8 mouse cellular contexts compared by ENCODE assay signal in genomic region chr10:85183619-85184018, GRCm38 (mm10). TPM values are rescaled to one million over a fixed set of nuclear protein-coding genes. Genes with fewer than 3 reads are reported as not detected.
DNase-seq lines count a peak whose midpoint lies in the region; ATAC-seq lines count a peak whose summit lies in the region.

No protein-coding gene starts in this region.

- peak overlapping the region; percentile 43 for H3K9ac ChIP-seq in forebrain, embryonic 11.5 days (ENCODE audit: low read length)
- peak overlapping the region; percentile 90 for H3K9ac ChIP-seq in hindbrain, embryonic 13.5 days

- H3K4me1 ChIP-seq in erythroblast, embryonic 14.5 days (ENCODE audit: control insufficient read depth): peaks cover 28% of the 10 kb centered on the region
- 0 out of 2 replicates have a peak, but pooled peaks cover 2% of the 10 kb centered on the region for H3K4me1 ChIP-seq in brown adipose tissue, adult 24 weeks (ENCODE audit: control insufficient read depth, insufficient read depth, insufficient read length, low read length)
- 0 out of 2 replicates have a peak, but pooled peaks cover 2% of the 10 kb centered on the region for H3K4me1 ChIP-seq in forebrain, embryonic 11.5 days (replicated peaks; ENCODE audit: control insufficient read depth, insufficient read depth, low read length)
- H3K4me1 ChIP-seq in hindbrain, embryonic 13.5 days (replicated peaks): peaks cover 21% of the 10 kb centered on the region
- peaks cover 31% of the 10 kb centered on the region for H3K4me1 ChIP-seq in megakaryocyte, embryonic 14.5 days

- peaks cover 29% of the 10 kb centered on the region for H3K27me3 ChIP-seq in erythroblast, embryonic 14.5 days (ENCODE audit: control insufficient read depth)
- H3K27me3 ChIP-seq in forebrain, embryonic 11.5 days (ENCODE audit: control insufficient read depth, insufficient read depth, low read length): no peaks in the 10 kb centered on the region
- H3K27me3 ChIP-seq in hindbrain, embryonic 13.5 days: no peaks in the 10 kb centered on the region
- H3K27me3 ChIP-seq in megakaryocyte, embryonic 14.5 days (replicated peaks): no peaks in the 10 kb centered on the region

- H3K9me3 ChIP-seq in erythroblast, embryonic 14.5 days (ENCODE audit: control insufficient read depth, low read length): no peaks in the 10 kb centered on the region; the same call in 1 of the 2 replicates
- no peaks in the 10 kb centered on the region for H3K9me3 ChIP-seq in forebrain, embryonic 11.5 days (ENCODE audit: control insufficient read depth, low read length)
- H3K9me3 ChIP-seq in hindbrain, embryonic 13.5 days: no peaks in the 10 kb centered on the region
- no peaks in the 10 kb centered on the region for H3K9me3 ChIP-seq in megakaryocyte, embryonic 14.5 days

- DNase-seq in forebrain, embryonic 11.5 days (ENCODE audit: low spot score): no peak
- DNase-seq in left cerebral cortex, adult 11 months (ENCODE audit: low spot score): peak; percentile 43
- peak; percentile 52 for DNase-seq in skeletal muscle tissue, adult 2 months (ENCODE audit: low read depth, low spot score)

- H3K4me3 ChIP-seq in erythroblast, embryonic 14.5 days (replicated peaks): peak overlapping the region; percentile 77
- H3K4me3 ChIP-seq in brown adipose tissue, adult 24 weeks (ENCODE audit: insufficient read depth, low read depth, low read length): peak overlapping the region; percentile 76
- H3K4me3 ChIP-seq in forebrain, embryonic 11.5 days (ENCODE audit: low read depth, low read length): peak overlapping the region; percentile 87
- H3K4me3 ChIP-seq in hindbrain, embryonic 13.5 days: peak overlapping the region; percentile 92
- H3K4me3 ChIP-seq in megakaryocyte, embryonic 14.5 days (replicated peaks): peak overlapping the region; percentile 99

- H3K27ac ChIP-seq in brown adipose tissue, adult 24 weeks (replicated peaks; ENCODE audit: low read depth, low read length): no peak overlapping the region; the same call in 1 of the 2 replicates
- no peak overlapping the region for H3K27ac ChIP-seq in forebrain, embryonic 11.5 days (ENCODE audit: low read depth, low read length)
- H3K27ac ChIP-seq in hindbrain, embryonic 13.5 days: peak overlapping the region; percentile 44

- H3K36me3 ChIP-seq in erythroblast, embryonic 14.5 days (ENCODE audit: control insufficient read depth): no peaks in the 10 kb centered on the region
- no peaks in the 10 kb centered on the region for H3K36me3 ChIP-seq in forebrain, embryonic 11.5 days (ENCODE audit: control insufficient read depth, insufficient read depth, low read length)
- no peaks in the 10 kb centered on the region for H3K36me3 ChIP-seq in hindbrain, embryonic 13.5 days
- peaks cover 15% of the 10 kb centered on the region for H3K36me3 ChIP-seq in megakaryocyte, embryonic 14.5 days (replicated peaks; ENCODE audit: low read length)

- 3% methylated on average over 11 of the region's 11 CpGs for WGBS in forebrain, embryonic 11.5 days
- WGBS in hindbrain, embryonic 13.5 days: 2% methylated on average over 11 of the region's 11 CpGs

- H3K4me2 ChIP-seq in forebrain, embryonic 11.5 days (ENCODE audit: low read depth, low read length, severe bottlenecking): peak overlapping the region; percentile 99
- H3K4me2 ChIP-seq in hindbrain, embryonic 13.5 days: peak overlapping the region; percentile 98

- no peak for ATAC-seq in erythroblast, adult 5-6 weeks (replicated peaks; ENCODE audit: low FRiP score, poor library complexity, severe bottlenecking)
- ATAC-seq in forebrain, embryonic 11.5 days (replicated peaks; ENCODE audit: low FRiP score): no peak
- no peak for ATAC-seq in hindbrain, embryonic 13.5 days (ENCODE audit: low FRiP score)

RNA-seq across cellular contexts. Expression of gene Cry1, which starts 1.2 kb away (rescaled TPM):
- polyA plus RNA-seq in erythroblast, embryonic 14.5 days (2012): 0.08 and 0.25 TPM in 2 replicates
- total RNA-seq in erythroblast, adult 5-6 weeks (2015; ENCODE audit: low replicate concordance): 1.0 and 3.7 TPM in 2 replicates
- 3.5 and 4.3 TPM in 2 replicates for total RNA-seq in erythroblast, adult 5-6 weeks (2017; ENCODE audit: low replicate concordance)
- polyA plus RNA-seq in brown adipose tissue, adult 24 weeks (2012; ENCODE audit: insufficient read depth, insufficient read length, missing spikeins): 5.5 and 11.8 TPM in 2 replicates
- polyA plus RNA-seq in forebrain, embryonic 11.5 days (2014; fragmentation: Nextera tagmentation; extraction: Ambion mirVana): 33.8 and 38.5 TPM in 2 replicates
- polyA plus RNA-seq in hindbrain, embryonic 13.5 days (2015; fragmentation: Nextera tagmentation; extraction: Ambion mirVana): 32.0 and 33.8 TPM in 2 replicates
- polyA plus RNA-seq in megakaryocyte, embryonic 14.5 days (2012; ENCODE audit: insufficient read depth, low replicate concordance): 12.2 and 34.3 TPM in 2 replicates

RNA-seq across cellular contexts. Expression of gene Mterf2, which starts 55.8 kb away (rescaled TPM):
- polyA plus RNA-seq in erythroblast, embryonic 14.5 days (2012): 0.02 TPM in 1 of 2 replicates, not detected in the other
- total RNA-seq in erythroblast, adult 5-6 weeks (2015; ENCODE audit: low replicate concordance): 0.63 and 4.8 TPM in 2 replicates
- total RNA-seq in erythroblast, adult 5-6 weeks (2017; ENCODE audit: low replicate concordance): 0.17 TPM in 1 of 2 replicates, not detected in the other
- polyA plus RNA-seq in brown adipose tissue, adult 24 weeks (2012; ENCODE audit: insufficient read depth, insufficient read length, missing spikeins): 22.4 and 29.5 TPM in 2 replicates
- polyA plus RNA-seq in forebrain, embryonic 11.5 days (2014; fragmentation: Nextera tagmentation; extraction: Ambion mirVana): 25.5 and 30.4 TPM in 2 replicates
- 34.3 and 38.5 TPM in 2 replicates for polyA plus RNA-seq in hindbrain, embryonic 13.5 days (2015; fragmentation: Nextera tagmentation; extraction: Ambion mirVana)
- 0.46 TPM in 1 of 2 replicates, not detected in the other for polyA plus RNA-seq in megakaryocyte, embryonic 14.5 days (2012; ENCODE audit: insufficient read depth, low replicate concordance)

Comparison
In these comparisons a context has a peak if more than half of its experiments do, and no peak if none do; other contexts are left out.
1. RNA of gene Mterf2, which starts 55.8 kb away (polyA plus RNA-seq): 34.3 to 38.5 TPM in hindbrain, embryonic 13.5 days, 25.5 to 30.4 TPM in forebrain, embryonic 11.5 days and 22.4 to 29.5 TPM in brown adipose tissue, adult 24 weeks; 0.46 TPM in megakaryocyte, embryonic 14.5 days and 0.02 TPM in erythroblast, embryonic 14.5 days; every median in the first group is over 10 times any median in the second.
2. Peak in every context shown above with its lines, with median percentiles within 50 percentile points of each other: H3K4me3 ChIP-seq.